Mouse (Mus musculus) olfactory bulb, adult 2 months (tissue): Measurements from ENCODE around the gene Psmd9.

ENCODE experiments used
- CTCF ChIP-seq: fragments of 200-500 bp; IDR thresholded peaks from 2 replicates; pipeline ENCODE4 v1.5.1; 2012; ENCODE audit warnings: low read depth, mild to moderate bottlenecking, low read length, moderate library complexity; ENCODE audit not compliant: insufficient read depth
- POLR2A ChIP-seq: fragments of 200-500 bp; IDR thresholded peaks from 2 replicates; pipeline ENCODE4 v1.6.1; 2012; ENCODE audit warnings: mild to moderate bottlenecking, low read depth, low read length, moderate library complexity; ENCODE audit not compliant: insufficient read depth

GRCm38 (mm10) chr5:123128426-123129169, 40.6 kb upstream of the Psmd9 start:
- TF ChIP-seq CTCF (no peak), POLR2A (no peak)
